Mouse (Mus musculus) frontal cortex, postnatal 10 days (tissue): ENCODE data around the gene Hacl1.

Experiments
- DNase-seq, 2 experiments: peaks; one replicate each; pipeline ENCODE4 v3.0.0; 2022; ENCODE audit warnings: low spot score in 2 of 2, mixed read lengths in 1 of 2

The Hacl1 gene

GRCm38 (mm10) chr14:31576846-31577697 lies 64.0 kb downstream of the Hacl1 start:
- DNase-seq = no peak

- no peak for DNase-seq
Measured at GRCm38 (mm10) chr14:31575866-31576265, 65.2 kb downstream of the Hacl1 start.

GRCm38 (mm10) chr14:31574903-31575665 lies 66.0 kb downstream of the Hacl1 start:
- DNase-seq = no peak

- peak in 1 of 2 experiments; percentile 47 for DNase-seq
Measured at GRCm38 (mm10) chr14:31572561-31573175, 68.4 kb downstream of the Hacl1 start.

- no peak for DNase-seq
Measured at GRCm38 (mm10) chr14:31571419-31571818, 69.7 kb downstream of the Hacl1 start.

GRCm38 (mm10) chr14:31570131-31570951 lies 70.7 kb downstream of the Hacl1 start:
- no peak for DNase-seq

DNA sequence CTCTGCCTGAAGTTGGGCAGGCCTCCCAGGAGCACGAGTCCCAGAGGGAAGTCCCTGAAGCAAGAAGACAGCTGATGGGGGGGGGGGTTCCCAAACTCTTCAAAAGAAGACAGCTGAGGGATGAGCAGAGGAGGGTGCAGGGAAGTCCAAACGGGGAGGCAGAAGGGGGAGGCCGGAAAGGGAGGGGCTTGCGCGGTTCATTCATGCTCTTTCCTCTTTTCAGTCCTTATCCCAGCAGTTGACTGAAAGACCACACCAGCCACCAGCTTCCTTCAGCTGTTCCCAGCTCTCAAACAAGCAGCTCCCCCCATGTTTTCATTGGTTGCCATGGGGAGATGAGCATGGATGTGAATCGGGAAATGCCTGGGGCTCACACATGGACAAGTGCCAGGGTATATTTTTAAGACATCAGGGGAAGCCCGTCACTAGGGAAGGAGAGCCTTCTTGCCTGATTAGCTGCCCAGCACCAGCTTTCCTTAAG lies 71.9 kb downstream of the Hacl1 start:
- DNase-seq = peak; percentile 35 to 46

DNA sequence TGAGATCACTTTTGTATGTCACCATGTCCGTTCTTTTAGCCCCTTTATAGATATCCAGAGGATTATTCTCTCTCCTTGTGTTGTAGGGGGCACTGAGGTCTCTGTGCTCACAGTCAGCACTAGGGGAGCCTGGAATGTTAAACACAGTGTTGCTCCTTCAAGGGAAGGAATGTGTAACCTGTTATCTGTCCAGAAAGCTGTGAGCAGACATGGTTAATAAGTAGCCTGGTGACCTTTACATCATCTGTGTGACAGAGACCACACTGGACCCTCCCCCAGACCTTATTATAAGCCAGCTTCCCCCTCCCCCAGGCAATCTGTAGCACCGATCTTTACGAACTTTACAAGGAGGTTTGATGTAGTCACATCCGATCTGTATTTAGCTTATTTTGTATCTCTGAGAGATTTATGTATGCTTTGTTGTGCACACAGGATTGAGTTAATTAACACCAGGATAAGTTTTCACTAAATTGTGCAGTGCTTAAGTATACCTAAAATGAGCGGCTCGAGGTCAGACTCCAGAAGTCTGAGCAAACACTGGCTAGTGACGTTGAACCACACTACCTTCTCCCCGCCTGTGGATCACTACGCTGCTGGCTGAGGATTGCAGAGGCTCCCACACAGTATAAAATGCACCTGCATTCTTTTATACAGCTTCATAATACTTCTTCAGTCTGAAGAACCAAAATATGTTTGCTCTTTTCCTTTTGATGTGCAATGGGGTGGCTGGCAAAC lies 75.4 kb downstream of the Hacl1 start:
- DNase-seq = no peak

GRCm38 (mm10) chr14:31564452-31565179 lies 76.5 kb downstream of the Hacl1 start:
- no peak for DNase-seq

DNA sequence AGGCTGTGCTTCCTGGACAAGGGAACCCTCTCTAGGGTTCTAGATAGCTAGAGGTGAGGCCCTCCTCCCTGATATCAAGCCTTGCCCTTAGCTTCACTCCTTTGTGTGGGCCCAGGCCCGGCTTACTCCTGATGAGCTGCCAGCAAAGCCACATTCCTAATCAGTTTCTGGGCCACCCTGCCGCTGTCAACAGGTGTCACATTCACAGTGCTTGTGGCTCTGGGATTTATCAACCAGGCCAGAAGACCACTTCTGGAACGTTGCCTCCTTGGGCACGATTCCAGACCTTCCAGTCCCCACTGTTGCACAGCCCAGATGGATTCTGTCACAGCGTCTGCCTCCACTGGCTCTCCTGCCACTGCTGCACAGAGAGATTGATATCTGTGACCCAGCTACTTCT lies 80.2 kb downstream of the Hacl1 start:
- DNase-seq = no peak

DNA sequence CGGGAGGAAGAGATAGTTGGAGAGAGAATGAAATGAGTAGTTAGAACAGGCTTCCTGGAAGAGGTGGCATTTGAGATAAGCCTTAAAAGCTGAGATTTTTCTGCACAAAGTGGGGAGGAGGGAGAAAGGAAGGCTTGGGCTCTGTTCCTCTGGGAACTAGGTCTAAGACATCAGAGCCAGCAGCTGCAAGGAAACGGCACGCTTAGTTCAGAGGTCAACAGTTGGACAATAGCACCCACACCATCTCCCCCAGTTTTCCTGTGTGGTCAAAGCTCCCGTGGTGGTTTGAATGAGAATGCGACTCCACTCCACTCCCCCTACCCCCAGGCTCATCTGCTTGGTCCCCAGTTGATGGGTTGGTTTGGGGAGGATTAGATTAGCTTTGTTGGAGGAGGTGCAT lies 81.9 kb downstream of the Hacl1 start:
- DNase-seq = no peak

DNA sequence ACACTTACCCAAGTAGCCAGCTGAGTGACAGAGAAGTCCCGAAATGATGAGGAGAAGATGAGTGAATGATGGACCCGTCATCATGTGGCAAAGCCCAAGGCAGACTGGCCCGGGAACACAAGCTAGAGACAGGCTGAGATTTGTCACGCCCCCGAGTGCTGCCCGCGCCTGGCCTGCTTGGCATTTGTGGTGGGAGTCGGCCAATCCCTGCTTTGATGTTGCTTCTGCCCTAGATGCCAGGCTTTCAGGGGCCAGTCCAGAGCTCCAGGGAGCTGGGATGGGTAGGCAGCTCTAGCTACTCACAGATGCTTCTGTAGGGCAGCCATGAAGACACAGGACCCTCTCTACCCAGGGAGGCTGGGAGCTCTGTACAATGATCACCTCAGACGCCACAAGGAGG lies 83.3 kb downstream of the Hacl1 start:
- no peak for DNase-seq

- DNase-seq = no peak
Measured at GRCm38 (mm10) chr14:31557273-31557672, 83.8 kb downstream of the Hacl1 start.

DNA sequence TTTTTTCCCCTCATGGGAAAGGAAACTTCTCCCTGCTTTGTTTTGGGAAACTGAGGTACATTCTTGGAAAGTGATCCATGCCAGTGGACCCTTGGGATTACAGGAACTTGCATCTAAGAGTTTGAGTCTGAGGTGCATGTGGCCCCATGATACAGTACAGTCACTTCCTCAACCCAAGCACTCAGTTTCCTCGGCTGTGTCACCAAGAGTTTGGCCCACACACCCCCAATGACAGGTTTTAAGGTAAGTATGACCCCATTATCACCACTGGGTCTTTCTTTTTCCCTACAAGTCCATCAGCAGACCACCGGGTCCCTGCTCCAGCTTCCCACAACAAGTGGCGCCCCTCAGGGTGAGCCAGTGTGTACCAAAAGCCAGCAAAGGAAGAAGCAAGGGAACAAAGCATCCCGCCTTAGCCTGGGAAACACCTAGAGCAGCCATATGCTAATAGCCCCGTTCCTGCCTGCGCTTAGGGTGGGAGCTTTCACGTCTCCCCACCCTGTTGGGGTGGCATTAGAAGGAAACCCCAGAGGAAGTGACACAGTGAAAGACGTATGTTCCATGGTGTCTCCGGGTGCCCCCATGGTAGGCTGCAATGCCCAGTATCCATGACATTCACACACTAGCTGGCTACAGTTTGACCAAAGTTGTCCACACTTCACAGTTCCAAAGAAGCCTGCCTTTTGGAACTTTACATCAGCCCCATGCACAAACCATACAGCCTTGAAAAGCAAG lies 84.4 kb downstream of the Hacl1 start:
- no peak for DNase-seq

DNA sequence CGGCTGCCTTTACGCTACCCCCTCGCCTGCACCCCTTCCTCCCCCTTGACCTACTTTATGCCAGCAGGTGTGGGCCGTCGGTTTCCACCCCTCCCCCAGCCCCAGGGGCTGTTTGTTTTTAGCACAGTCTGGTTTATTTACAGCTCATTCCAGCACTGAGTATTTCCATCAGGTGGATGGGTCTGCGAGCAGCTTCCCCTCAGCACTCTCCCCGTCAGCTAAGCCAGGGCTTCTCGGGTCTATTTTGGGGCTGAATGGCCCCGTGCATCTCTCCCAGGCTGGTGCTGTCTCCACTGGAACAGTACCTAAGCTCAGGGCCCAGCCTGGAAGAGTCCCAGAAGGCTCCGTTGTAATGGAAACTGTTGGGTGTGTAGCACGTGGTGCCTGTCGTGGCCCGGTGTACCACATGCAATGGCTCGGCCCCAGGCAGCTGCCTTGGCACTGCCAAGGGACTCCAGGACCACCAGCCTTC lies 85.1 kb downstream of the Hacl1 start:
- DNase-seq = no peak

DNA sequence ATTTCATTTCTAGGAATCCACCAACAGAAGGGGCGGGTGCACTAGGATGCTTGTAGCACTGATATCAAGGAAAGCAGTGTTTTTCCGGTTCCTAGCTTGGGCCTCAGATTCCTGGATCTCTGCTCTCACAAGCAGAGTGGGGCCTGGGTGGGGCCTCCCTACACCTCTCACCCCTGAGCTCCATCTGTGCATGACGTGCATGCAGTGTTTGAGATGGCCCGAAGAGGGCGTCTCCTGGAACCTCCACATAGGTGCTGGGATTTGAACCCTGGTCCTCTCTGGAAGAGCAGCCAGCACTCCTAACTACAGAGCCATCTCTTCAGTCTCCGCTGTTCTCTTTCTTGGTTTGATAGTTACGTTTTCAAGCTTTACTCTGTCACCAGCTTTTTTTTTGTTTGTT lies 86.1 kb downstream of the Hacl1 start:
- no peak for DNase-seq
